Mouse (Mus musculus) neural tube, embryonic 12.5 days (tissue): Measurements from ENCODE around the gene Zmym1. TPM values are rescaled to one million over a fixed set of nuclear protein-coding genes. Genes with fewer than 3 reads are reported as not detected.
A peak's percentile ranks its signal among the peaks of the same experiment; 100 is the strongest.
"Not testable (repeated sequence)": the region's sequence is repeated elsewhere in the genome, so short reads cannot be mapped to it uniquely, and the experiment has no call there.

Source experiments
- ATAC-seq: fragments of 200-750 bp; cut with Nextera tagmentation; 2 replicates; pipeline ENCODE4 v1.8.0; 2017; ENCODE audit warnings: low read depth, mild to moderate bottlenecking, moderate TSS enrichment, moderate library complexity; ENCODE audit not compliant: low FRiP score
- H3K27ac ChIP-seq: fragments of 300-500 bp; sonication (generic); 2 replicates; pipeline ENCODE4 v1.5.1; 2016
- H3K27me3 ChIP-seq: fragments of 300-500 bp; sonication (generic); replicated peaks from 2 replicates; pipeline ENCODE4 v1.6.1; 2016; ENCODE audit warnings: mild to moderate bottlenecking
- H3K36me3 ChIP-seq: fragments of 300-500 bp; sonication (generic); 2 replicates; pipeline ENCODE4 v1.6.1; 2016; ENCODE audit warnings: mild to moderate bottlenecking
- H3K4me1 ChIP-seq: fragments of 300-500 bp; sonication (generic); 2 replicates; pipeline ENCODE4 v1.6.1; 2016
- H3K4me2 ChIP-seq: fragments of 300-500 bp; sonication (generic); replicated peaks from 2 replicates; pipeline ENCODE4 v1.6.1; 2016; ENCODE audit warnings: mild to moderate bottlenecking
- H3K4me3 ChIP-seq: fragments of 300-500 bp; sonication (generic); 2 replicates; pipeline ENCODE4 v1.5.1; 2016
- H3K9ac ChIP-seq: fragments of 300-500 bp; sonication (generic); 2 replicates; pipeline ENCODE4 v1.6.1; 2016; ENCODE audit warnings: mild to moderate bottlenecking
- H3K9me3 ChIP-seq: fragments of 300-500 bp; sonication (generic); 2 replicates; pipeline ENCODE4 v1.6.1; 2016; ENCODE audit warnings: mild to moderate bottlenecking
- WGBS: fragments of 180-500 bp; shearing (Covaris S2); methylation state at CpG from one replicate; pipeline ENCODE4 v1.1.7; 2016; 5-methylcytosine and 5-hydroxymethylcytosine counted together
- polyA plus RNA-seq: library from polyadenylated mRNA; unstranded; fragments of >200 nt; fragmentation: Nextera tagmentation; extraction: Ambion mirVana; gene quantifications from 2 replicates; pipeline ENCODE4 v1.2.1, GENCODE M21; 2016

The Zmym1 gene
- 25.9 and 27.1 TPM in 2 replicates for polyA plus RNA-seq

DNA sequence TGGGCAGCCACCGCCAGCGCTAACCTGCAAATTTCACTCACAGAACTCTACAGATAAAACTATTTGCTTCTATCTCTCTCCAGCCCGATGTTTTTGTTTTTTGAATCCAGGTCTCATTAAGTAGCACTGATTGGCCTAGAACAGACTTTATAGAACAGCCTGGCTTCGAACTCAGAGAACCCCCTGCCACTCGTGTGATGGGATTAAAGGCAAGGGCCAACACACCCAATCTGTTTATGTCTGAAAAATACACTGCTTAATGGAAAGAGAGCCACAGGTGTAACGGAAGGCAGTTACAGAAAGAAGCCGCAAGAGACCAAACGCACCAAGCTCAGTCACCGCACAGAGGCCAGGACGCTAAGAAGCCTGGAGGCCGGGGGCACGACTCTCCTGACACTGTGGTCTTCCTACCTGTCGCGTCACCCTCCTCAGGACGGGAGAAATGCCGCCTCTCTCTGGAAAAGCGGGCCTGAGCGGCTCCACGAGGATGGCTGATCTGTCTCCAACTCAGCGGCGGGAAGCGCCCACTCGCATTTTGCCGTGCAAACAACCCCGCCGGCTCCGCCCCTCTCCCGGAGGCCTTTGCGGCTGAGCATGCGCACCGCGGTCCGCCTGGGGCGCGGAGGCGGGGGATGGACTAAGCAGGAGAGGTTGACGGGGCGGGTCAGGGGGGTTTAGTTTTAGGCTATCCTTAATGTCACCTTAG lies at the start of gene Zmym1:
Gene Zmym1 (minus strand): TSS at position 568 of the 706 bp plus-strand sequence.
- WGBS: under 1% methylated on average over 38 of the region's 38 CpGs
- ATAC-seq: peak; percentile 82

DNA sequence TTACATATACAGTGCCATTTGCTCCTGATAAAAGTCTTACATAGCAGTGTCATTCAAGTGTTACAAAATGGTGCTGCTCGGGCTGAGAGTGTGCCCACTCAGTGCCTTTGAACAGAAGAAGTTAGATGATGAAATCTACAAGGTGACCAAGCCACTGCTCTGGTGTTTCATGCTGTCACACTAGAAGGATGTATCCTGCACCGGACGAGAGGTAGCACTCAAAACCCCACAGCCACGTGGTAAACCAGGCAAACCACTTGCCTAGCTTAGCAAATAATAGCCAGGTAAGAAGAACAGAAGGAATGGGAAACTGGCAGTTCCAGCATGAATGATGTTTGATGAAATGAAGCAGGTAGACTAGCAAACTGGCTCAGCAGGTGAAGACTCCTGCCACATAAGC lies 49.6 kb upstream of the Zmym1 start:
- H3K36me3 ChIP-seq: peaks cover 31% of the 10 kb centered on the region
- peaks cover 4% of the 10 kb centered on the region; the same call in 1 of the 2 replicates for H3K9me3 ChIP-seq
- no peaks in the 10 kb centered on the region for H3K27me3 ChIP-seq
- H3K4me1 ChIP-seq: no peaks in the 10 kb centered on the region
- H3K27ac ChIP-seq: no peak overlapping the region
- H3K4me2 ChIP-seq: no peak overlapping the region
- no peak overlapping the region for H3K4me3 ChIP-seq
- 75% methylated on average over 4 of the region's 4 CpGs for WGBS
- H3K9ac ChIP-seq: no peak overlapping the region
- ATAC-seq: no peak

More for the DNA sequence above, at the start of gene Zmym1:
- Histone ChIP-seq H3K4me1 (peaks cover 4% of the 10 kb centered on the region), H3K9me3 (no peaks in the 10 kb centered on the region), H3K4me3 (peak within 1 kb of the TSS; percentile 82), H3K36me3 (peaks cover 17% of the 10 kb centered on the region), H3K9ac (peak within 1 kb of the TSS; percentile 75), H3K27ac (no peak within 1 kb of the TSS), H3K27me3 (no peaks in the 10 kb centered on the region), H3K4me2 (peak within 1 kb of the TSS; percentile 84)

DNA sequence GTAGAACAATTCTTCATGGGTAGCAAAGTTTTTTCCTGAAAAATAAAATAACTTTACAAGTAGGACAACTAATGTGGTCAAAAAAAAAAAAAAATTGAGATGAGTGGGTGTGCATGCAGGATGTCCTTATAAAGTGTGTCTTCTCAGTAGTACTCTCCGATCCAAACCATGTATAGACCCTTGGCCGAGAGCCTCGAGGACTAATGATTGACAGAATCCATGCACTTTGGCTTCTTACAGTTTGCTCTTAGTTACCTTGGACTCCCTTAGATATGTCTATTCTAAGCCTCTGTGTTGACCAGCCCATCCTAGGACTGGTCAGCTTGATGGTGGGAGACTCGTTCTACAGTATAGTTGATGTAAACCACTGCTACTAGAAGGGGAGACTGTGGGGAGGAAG lies 46.6 kb upstream of the Zmym1 start:
- H3K4me3 ChIP-seq: no peak overlapping the region
- ATAC-seq: no peak
- peaks cover 4% of the 10 kb centered on the region; the same call in 1 of the 2 replicates for H3K9me3 ChIP-seq
- no peaks in the 10 kb centered on the region for H3K4me1 ChIP-seq
- H3K9ac ChIP-seq: no peak overlapping the region
- WGBS: 93% methylated on average over 4 of the region's 4 CpGs
- H3K27ac ChIP-seq: no peak overlapping the region
- no peaks in the 10 kb centered on the region for H3K27me3 ChIP-seq
- H3K36me3 ChIP-seq: peaks cover 38% of the 10 kb centered on the region
- H3K4me2 ChIP-seq: no peak overlapping the region

DNA sequence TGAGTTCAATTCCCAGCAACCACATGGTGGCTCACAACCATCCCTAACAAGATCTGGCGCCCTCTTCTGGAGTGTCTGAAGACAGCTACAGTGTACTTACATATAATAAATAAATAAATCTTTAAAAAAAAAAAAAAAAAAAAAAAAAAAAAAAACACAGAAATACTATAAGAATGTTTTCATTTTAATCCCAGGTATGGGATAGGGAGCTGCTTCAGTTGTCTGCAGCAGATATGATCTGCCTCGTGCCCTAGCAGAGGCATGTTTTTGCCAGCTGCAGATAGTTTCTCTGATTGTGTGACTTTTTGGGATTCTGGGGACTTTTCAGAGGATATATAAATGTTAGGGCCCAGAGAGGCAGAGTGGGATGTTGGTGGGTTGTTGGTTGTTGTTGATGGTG lies 38.6 kb upstream of the Zmym1 start:
- H3K9ac ChIP-seq, H3K4me1 ChIP-seq, H3K27ac ChIP-seq, ATAC-seq, H3K4me3 ChIP-seq, H3K9me3 ChIP-seq, H3K4me2 ChIP-seq, H3K27me3 ChIP-seq: not testable (repeated sequence)
- WGBS: 88% methylated on average over 1 of the region's 2 CpGs
- peaks cover 14% of the 10 kb centered on the region for H3K36me3 ChIP-seq

DNA sequence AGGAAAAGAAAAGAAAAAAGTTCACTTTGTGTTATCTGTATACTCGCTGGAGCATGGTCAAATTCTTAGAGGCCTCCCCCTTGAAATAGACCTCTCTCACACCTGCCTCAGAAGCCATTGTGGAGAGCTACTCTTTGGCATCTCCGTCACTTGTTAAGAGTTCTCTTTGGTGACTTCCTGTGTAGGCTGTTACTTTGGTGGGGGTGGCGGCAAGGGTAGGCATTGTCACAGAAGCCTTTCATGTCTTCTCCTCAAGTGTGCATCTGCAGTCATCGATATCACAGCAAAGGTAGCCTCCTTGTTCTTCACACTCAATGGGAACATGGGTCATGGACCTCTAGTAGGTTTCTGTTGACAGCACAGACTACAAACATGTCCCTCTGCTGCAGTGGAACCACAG lies 34.1 kb upstream of the Zmym1 start:
- no peak overlapping the region for H3K27ac ChIP-seq
- no peaks in the 10 kb centered on the region for H3K9me3 ChIP-seq
- no peaks in the 10 kb centered on the region for H3K4me1 ChIP-seq
- H3K4me3 ChIP-seq: no peak overlapping the region
- H3K27me3 ChIP-seq: no peaks in the 10 kb centered on the region
- WGBS: 90% methylated on average over 4 of the region's 4 CpGs
- H3K36me3 ChIP-seq: peaks cover 9% of the 10 kb centered on the region
- no peak overlapping the region for H3K4me2 ChIP-seq
- no peak for ATAC-seq
- H3K9ac ChIP-seq: no peak overlapping the region

DNA sequence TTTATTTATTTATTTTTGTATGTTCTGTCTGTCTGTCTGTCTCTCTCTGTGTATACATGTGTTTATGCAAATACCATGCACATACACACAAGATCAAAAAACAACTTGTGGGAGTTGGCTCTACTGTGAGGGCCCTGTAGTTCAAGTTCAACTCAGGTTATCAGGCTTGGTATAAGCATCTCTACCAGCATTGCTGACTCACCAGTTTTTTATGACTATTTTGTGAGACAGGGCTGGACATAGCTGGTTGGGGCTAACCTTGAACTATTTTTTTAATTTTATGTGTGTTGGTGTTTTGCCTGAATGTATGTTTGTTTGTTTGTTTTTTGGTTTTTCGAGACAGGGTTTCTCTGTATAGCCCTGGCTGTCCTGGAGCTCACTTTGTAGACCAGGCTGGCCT lies 30.2 kb upstream of the Zmym1 start:
- 91% methylated on average over 1 of the region's 1 CpGs for WGBS

DNA sequence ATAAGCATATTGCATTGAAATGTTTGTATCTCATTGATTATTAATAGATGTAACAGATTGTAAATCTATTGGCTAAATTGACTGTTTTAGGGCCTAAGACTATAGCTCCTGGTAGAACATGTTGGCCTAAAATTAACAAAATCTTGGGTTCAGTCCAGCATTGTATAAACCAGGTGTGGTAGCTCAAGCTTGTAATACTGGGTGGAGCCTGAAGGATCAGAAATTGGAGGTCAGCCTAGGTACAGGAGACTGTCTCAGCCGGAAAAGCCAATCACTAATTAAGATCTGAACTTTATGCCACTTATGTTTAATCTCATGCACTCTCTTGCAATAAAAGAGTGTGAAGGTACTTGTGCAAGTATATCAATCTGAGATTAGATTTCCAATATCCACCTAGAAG lies 24.8 kb upstream of the Zmym1 start:
- Histone ChIP-seq H3K9ac (no peak overlapping the region), H3K36me3 (peaks cover 11% of the 10 kb centered on the region; the same call in 1 of the 2 replicates), H3K4me1 (no peaks in the 10 kb centered on the region), H3K27me3 (no peaks in the 10 kb centered on the region), H3K9me3 (no peaks in the 10 kb centered on the region), H3K4me3 (no peak overlapping the region), H3K27ac (no peak overlapping the region), H3K4me2 (no peak overlapping the region)
- ATAC-seq: no peak
- 89% methylated on average over 1 of the region's 1 CpGs for WGBS

More for the DNA sequence above, 30.2 kb upstream of the Zmym1 start:
- Histone ChIP-seq H3K4me3 (no peak overlapping the region), H3K4me1 (no peaks in the 10 kb centered on the region), H3K4me2 (no peak overlapping the region), H3K36me3 (peaks cover 20% of the 10 kb centered on the region; the same call in 1 of the 2 replicates), H3K9me3 (no peaks in the 10 kb centered on the region), H3K9ac (no peak overlapping the region), H3K27me3 (no peaks in the 10 kb centered on the region), H3K27ac (no peak overlapping the region)
- ATAC-seq: no peak

DNA sequence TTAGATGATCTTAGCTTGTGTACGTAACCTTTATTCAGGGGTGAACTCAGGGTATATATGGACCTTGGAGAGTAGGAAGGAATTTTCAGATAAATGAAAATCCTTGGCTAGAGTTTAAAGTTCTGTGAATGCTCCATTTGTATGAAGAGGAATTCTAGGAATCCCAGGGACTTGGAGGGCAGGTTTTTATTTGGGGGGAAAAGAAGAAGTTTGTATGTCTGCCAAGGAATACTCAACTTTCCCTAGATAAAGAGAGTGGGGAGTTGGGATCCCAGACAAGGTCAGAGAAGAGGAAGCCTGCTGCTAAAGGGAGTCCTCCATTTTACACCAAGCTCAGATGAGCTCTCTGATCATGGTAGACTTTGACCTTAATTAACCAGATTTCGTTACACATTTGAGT lies 22.2 kb upstream of the Zmym1 start:
- no peaks in the 10 kb centered on the region for H3K36me3 ChIP-seq
- WGBS: 89% methylated on average over 2 of the region's 2 CpGs
- ATAC-seq: no peak
- no peak overlapping the region for H3K9ac ChIP-seq
- H3K4me2 ChIP-seq: no peak overlapping the region
- H3K4me3 ChIP-seq: no peak overlapping the region
- H3K27me3 ChIP-seq: no peaks in the 10 kb centered on the region
- H3K4me1 ChIP-seq: 0 out of 2 replicates have a peak, but pooled peaks cover 1% of the 10 kb centered on the region
- no peak overlapping the region for H3K27ac ChIP-seq
- no peaks in the 10 kb centered on the region for H3K9me3 ChIP-seq

DNA sequence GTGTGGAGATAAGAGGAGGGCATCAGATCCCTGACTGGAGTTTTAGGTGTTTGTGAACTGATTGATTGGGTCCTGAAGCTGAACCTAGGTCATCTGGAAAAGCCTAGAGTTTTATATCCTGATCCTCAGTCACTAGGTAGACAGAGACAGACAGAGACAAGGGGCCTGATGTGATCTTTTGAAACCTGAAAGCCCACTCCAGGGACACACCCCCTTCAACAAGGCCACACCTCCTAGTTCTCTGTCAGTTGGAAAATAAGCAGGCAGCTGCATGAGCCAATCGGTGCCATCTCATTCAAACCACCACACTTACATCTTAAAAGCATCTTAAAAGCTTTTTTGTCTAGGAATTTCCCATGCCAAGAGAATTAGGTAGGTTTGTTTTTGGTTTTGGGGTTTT lies 19.9 kb upstream of the Zmym1 start:
- no peak overlapping the region for H3K4me2 ChIP-seq

DNA sequence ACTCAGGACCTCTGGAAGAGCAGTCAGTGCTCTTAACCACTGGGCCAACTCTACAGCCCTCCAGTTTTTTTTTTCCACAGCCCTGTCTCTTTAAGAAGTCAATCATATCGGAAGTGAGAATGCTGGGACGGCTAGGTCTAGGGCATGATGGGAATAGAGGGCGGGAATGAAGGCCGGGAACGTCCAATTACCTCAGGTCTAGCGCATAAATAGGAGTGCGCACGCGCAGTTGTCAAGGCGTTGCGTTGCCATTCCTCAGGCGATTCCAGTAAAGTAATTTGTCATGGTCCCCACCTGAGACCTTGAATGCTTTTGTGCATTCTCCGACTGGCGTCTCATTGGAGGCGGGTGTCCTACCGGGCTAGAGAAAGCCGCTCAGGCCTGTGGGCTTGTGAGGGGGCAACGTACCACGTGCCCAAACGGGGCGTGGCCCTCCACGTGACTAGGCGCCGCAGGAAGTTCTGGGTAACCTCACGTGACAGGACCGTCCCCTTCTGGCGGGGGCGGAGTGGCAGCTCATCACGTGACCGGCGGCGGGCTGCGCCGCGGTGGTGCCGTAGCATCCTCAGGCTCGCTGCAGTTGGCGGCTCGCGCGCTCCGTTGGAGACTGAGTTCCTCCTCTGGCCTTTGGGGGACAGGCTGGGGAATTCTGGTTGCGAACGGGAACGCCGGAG lies 16.1 kb upstream of the Zmym1 start, which contains the start of gene Zmym6:
Gene Zmym6 (plus strand): TSS at position 509 of the 674 bp plus-strand sequence.
- WGBS: under 1% methylated on average over 46 of the region's 46 CpGs
- H3K4me2 ChIP-seq: peak within 1 kb of the TSS; percentile 66
- H3K4me3 ChIP-seq: peak within 1 kb of the TSS; percentile 48
- peak within 1 kb of the TSS; percentile 69 for H3K27ac ChIP-seq
- no peaks in the 10 kb centered on the region for H3K36me3 ChIP-seq
- no peaks in the 10 kb centered on the region for H3K9me3 ChIP-seq
- no peaks in the 10 kb centered on the region for H3K27me3 ChIP-seq
- ATAC-seq: peak; percentile 97
- peak within 1 kb of the TSS; percentile 61 for H3K9ac ChIP-seq
- H3K4me1 ChIP-seq: peaks cover 6% of the 10 kb centered on the region; the same call in 1 of the 2 replicates

More for the DNA sequence above, 19.9 kb upstream of the Zmym1 start:
- Histone ChIP-seq H3K9ac (no peak overlapping the region), H3K4me3 (no peak overlapping the region), H3K36me3 (no peaks in the 10 kb centered on the region), H3K4me1 (peaks cover 6% of the 10 kb centered on the region; the same call in 1 of the 2 replicates), H3K27me3 (no peaks in the 10 kb centered on the region), H3K27ac (no peak overlapping the region), H3K9me3 (no peaks in the 10 kb centered on the region)
- WGBS: 38% methylated on average over 1 of the region's 1 CpGs
- ATAC-seq: no peak

DNA sequence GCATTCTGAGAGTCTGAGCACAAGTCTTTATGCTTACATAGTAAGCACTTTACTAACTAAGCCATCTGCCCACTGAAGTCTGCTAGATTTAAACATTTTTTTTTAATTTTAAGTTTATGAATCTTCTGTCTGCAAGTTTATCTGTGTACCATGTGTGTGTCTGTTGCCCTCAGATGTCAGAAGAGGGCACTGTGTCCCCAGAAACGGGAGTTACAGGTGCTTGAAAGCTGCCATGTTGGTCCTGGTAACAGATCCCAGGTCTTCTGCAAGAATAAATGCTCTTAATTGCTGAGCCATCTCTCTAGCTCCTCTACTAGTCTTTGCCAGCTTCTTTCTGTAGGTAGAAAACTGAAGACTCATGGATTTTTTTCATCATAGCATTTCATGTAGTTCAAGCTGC lies 14.0 kb upstream of the Zmym1 start:
- Histone ChIP-seq H3K4me1 (peaks cover 6% of the 10 kb centered on the region; the same call in 1 of the 2 replicates), H3K36me3 (no peaks in the 10 kb centered on the region)
- 65% methylated on average over 1 of the region's 1 CpGs for WGBS

DNA sequence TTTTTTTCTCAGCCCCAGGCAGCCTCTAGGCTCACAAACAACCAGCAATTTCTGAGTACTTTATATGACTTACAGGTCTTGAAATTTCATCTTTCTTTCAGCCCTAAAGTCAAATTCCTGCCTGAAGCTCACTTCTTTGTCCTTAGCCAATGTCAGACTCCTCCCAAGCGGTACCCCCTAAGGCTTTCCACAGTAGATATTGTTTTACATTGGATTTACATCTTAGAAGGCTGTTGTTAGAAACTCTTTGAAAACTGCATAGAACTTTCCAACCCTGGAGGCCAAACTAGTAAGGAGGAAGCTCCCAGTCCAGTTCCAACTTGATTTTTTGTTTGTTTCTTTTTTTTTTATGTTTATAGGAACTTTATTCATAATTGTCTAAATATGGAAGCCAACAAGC lies 3.1 kb upstream of the Zmym1 start:
- Histone ChIP-seq H3K27ac (no peak overlapping the region), H3K9me3 (0 out of 2 replicates have a peak, but pooled peaks cover 4% of the 10 kb centered on the region), H3K9ac (no peak overlapping the region), H3K4me3 (no peak overlapping the region), H3K36me3 (no peaks in the 10 kb centered on the region), H3K4me2 (no peak overlapping the region), H3K27me3 (no peaks in the 10 kb centered on the region), H3K4me1 (peaks cover 4% of the 10 kb centered on the region)
- 47% methylated on average over 1 of the region's 1 CpGs for WGBS
- ATAC-seq: no peak

More for the DNA sequence above, 14.0 kb upstream of the Zmym1 start:
- no peak overlapping the region for H3K27ac ChIP-seq
- no peak overlapping the region for H3K4me3 ChIP-seq
- no peak for ATAC-seq
- no peaks in the 10 kb centered on the region for H3K9me3 ChIP-seq
- no peak overlapping the region for H3K9ac ChIP-seq
- no peaks in the 10 kb centered on the region for H3K27me3 ChIP-seq
- no peak overlapping the region for H3K4me2 ChIP-seq
